ENCODE assay signal across 12 mouse cellular contexts in genomic region chr15:102134709-102135108, GRCm38 (mm10). TPM values are rescaled to one million over a fixed set of nuclear protein-coding genes. Genes with fewer than 3 reads are reported as not detected.
DNase-seq lines count a peak whose midpoint lies in the region; ATAC-seq and TF ChIP-seq lines count a peak whose summit lies in the region.
"Had no signal": no experiment of that assay in that cellular context is flagged by ENCODE, and none has a peak within 500 bp of the region (broad histone marks: within the 10 kb centered on the region; RNA-seq: fewer than 3 reads in every experiment).

No protein-coding gene starts in this region.

- H3K27me3 ChIP-seq in lung, embryonic 14.5 days (ENCODE audit: insufficient read depth, low read length): no peaks in the 10 kb centered on the region
- H3K27me3 ChIP-seq in forebrain, embryonic 14.5 days (replicated peaks; ENCODE audit: control insufficient read depth, insufficient read depth, low read length): no peaks in the 10 kb centered on the region
- H3K27me3 ChIP-seq in limb, embryonic 15.5 days: no peaks in the 10 kb centered on the region
- H3K27me3 ChIP-seq in neural tube, embryonic 15.5 days (replicated peaks): no peaks in the 10 kb centered on the region
- H3K27me3 ChIP-seq: megakaryocyte, embryonic 14.5 days had no signal

- TF ChIP-seq CTCF in lung, embryonic 14.5 days (IDR thresholded peaks at IDR 0.05; ENCODE audit: low read depth): no peak

- no peak for ATAC-seq in lung, embryonic 14.5 days (ENCODE audit: insufficient read depth)
- ATAC-seq in forebrain, embryonic 14.5 days: no peak
- ATAC-seq in limb, embryonic 15.5 days (ENCODE audit: insufficient number of reproducible peaks, low FRiP score, low TSS enrichment, low read depth): no peak
- ATAC-seq in neural tube, embryonic 15.5 days (ENCODE audit: low FRiP score): no peak
- ATAC-seq in cerebellum, adult (ENCODE audit: insufficient number of reproducible peaks, low FRiP score, low TSS enrichment): no peak

- H3K4me3 ChIP-seq in lung, embryonic 14.5 days (ENCODE audit: low read depth, low read length): no peak overlapping the region
- H3K4me3 ChIP-seq in forebrain, embryonic 14.5 days (ENCODE audit: low read depth, low read length): peak overlapping the region; percentile 77; the same call in 1 of the 2 replicates
- 0 out of 2 replicates have a peak overlapping the region, but pooled peaks have one; percentile 85 for H3K4me3 ChIP-seq in limb, embryonic 15.5 days
- H3K4me3 ChIP-seq in neural tube, embryonic 15.5 days (replicated peaks): peak overlapping the region; percentile 92; the same call in 1 of the 2 replicates

- H3K9ac ChIP-seq in lung, embryonic 14.5 days: peak overlapping the region; percentile 72; the same call in 1 of the 2 replicates
- peak overlapping the region; percentile 90; the same call in 1 of the 2 replicates for H3K9ac ChIP-seq in forebrain, embryonic 14.5 days (ENCODE audit: low read length)
- no peak overlapping the region for H3K9ac ChIP-seq in limb, embryonic 15.5 days
- H3K9ac ChIP-seq in neural tube, embryonic 15.5 days (replicated peaks): no peak overlapping the region

- H3K4me1 ChIP-seq in lung, embryonic 14.5 days (ENCODE audit: insufficient read depth): peaks cover 11% of the 10 kb centered on the region; the same call in 1 of the 2 replicates
- H3K4me1 ChIP-seq in forebrain, embryonic 14.5 days (ENCODE audit: control insufficient read depth, insufficient read depth, low read length): peaks cover 13% of the 10 kb centered on the region
- H3K4me1 ChIP-seq in limb, embryonic 15.5 days: peaks cover 14% of the 10 kb centered on the region
- H3K4me1 ChIP-seq in neural tube, embryonic 15.5 days: peaks cover 27% of the 10 kb centered on the region

- no peak overlapping the region for H3K27ac ChIP-seq in lung, embryonic 14.5 days (ENCODE audit: low read depth)
- no peak overlapping the region for H3K27ac ChIP-seq in forebrain, embryonic 14.5 days (ENCODE audit: low read depth, low read length)
- no peak overlapping the region for H3K27ac ChIP-seq in limb, embryonic 15.5 days
- H3K27ac ChIP-seq in neural tube, embryonic 15.5 days (replicated peaks): no peak overlapping the region

- peaks cover 36% of the 10 kb centered on the region for H3K36me3 ChIP-seq in lung, embryonic 14.5 days (ENCODE audit: insufficient read depth)
- peaks cover 37% of the 10 kb centered on the region for H3K36me3 ChIP-seq in forebrain, embryonic 14.5 days (ENCODE audit: control insufficient read depth, insufficient read depth, low read length)
- H3K36me3 ChIP-seq in limb, embryonic 15.5 days: peaks cover 37% of the 10 kb centered on the region
- peaks cover 37% of the 10 kb centered on the region for H3K36me3 ChIP-seq in neural tube, embryonic 15.5 days

- peak overlapping the region; percentile 68 for H3K4me2 ChIP-seq in lung, embryonic 14.5 days
- peak overlapping the region; percentile 77 for H3K4me2 ChIP-seq in forebrain, embryonic 14.5 days (ENCODE audit: low read length)
- no peak overlapping the region for H3K4me2 ChIP-seq in limb, embryonic 15.5 days
- H3K4me2 ChIP-seq in neural tube, embryonic 15.5 days: peak overlapping the region; percentile 65

- WGBS in lung, embryonic 14.5 days: 54% methylated on average over 2 of the region's 2 CpGs
- 94% methylated on average over 2 of the region's 2 CpGs for WGBS in forebrain, embryonic 14.5 days
- WGBS in limb, embryonic 15.5 days: 77% methylated on average over 2 of the region's 2 CpGs
- 86% methylated on average over 2 of the region's 2 CpGs for WGBS in neural tube, embryonic 15.5 days

- H3K9me3 ChIP-seq in lung, embryonic 14.5 days (ENCODE audit: low read depth, low read length): no peaks in the 10 kb centered on the region
- H3K9me3 ChIP-seq in forebrain, embryonic 14.5 days (replicated peaks; ENCODE audit: control insufficient read depth, low read length): no peaks in the 10 kb centered on the region
- no peaks in the 10 kb centered on the region for H3K9me3 ChIP-seq in limb, embryonic 15.5 days
- no peaks in the 10 kb centered on the region for H3K9me3 ChIP-seq in neural tube, embryonic 15.5 days (replicated peaks)
- H3K9me3 ChIP-seq: G1E; megakaryocyte, embryonic 14.5 days had no signal

- DNase-seq in lung, embryonic 14.5 days: no peak
- DNase-seq in lung, postnatal 14 days: no peak
- DNase-seq in forebrain, embryonic 14.5 days (ENCODE audit: low spot score): no peak
- DNase-seq in cerebellum, postnatal 10 days: no peak
- DNase-seq: adrenal gland, adult 8-10 months; cerebellum, postnatal 14 days; right cerebral cortex, adult 18-20 months had no signal

RNA-seq across cellular contexts. Expression of gene Spryd3, which starts 1.3 kb away (rescaled TPM):
- 11.5 and 13.6 TPM in 2 replicates for polyA plus RNA-seq in lung, embryonic 14.5 days (2014; fragmentation: Nextera tagmentation; extraction: Ambion mirVana)
- polyA plus RNA-seq in forebrain, embryonic 14.5 days (2014; fragmentation: Nextera tagmentation; extraction: Ambion mirVana): 20.9 and 28.1 TPM in 2 replicates
- 33.4 and 35.4 TPM in 2 replicates for polyA plus RNA-seq in limb, embryonic 15.5 days (2015; fragmentation: Nextera tagmentation; extraction: Ambion mirVana)
- 83.6 and 96.0 TPM in 2 replicates for polyA plus RNA-seq in neural tube, embryonic 15.5 days (2015; fragmentation: Nextera tagmentation; extraction: Ambion mirVana)

RNA-seq across cellular contexts. Expression of gene Igfbp6, which starts 9.5 kb away (rescaled TPM):
- polyA plus RNA-seq in lung, embryonic 14.5 days (2014; fragmentation: Nextera tagmentation; extraction: Ambion mirVana): 6.8 and 7.2 TPM in 2 replicates
- polyA plus RNA-seq in forebrain, embryonic 14.5 days (2014; fragmentation: Nextera tagmentation; extraction: Ambion mirVana): 1.3 and 1.6 TPM in 2 replicates
- 17.5 and 24.6 TPM in 2 replicates for polyA plus RNA-seq in limb, embryonic 15.5 days (2015; fragmentation: Nextera tagmentation; extraction: Ambion mirVana)
- polyA plus RNA-seq in neural tube, embryonic 15.5 days (2015; fragmentation: Nextera tagmentation; extraction: Ambion mirVana): 3.2 and 3.5 TPM in 2 replicates

RNA-seq across cellular contexts. Expression of gene Soat2, which starts 15.6 kb away (rescaled TPM):
- 0.16 and 0.19 TPM in 2 replicates for polyA plus RNA-seq in lung, embryonic 14.5 days (2014; fragmentation: Nextera tagmentation; extraction: Ambion mirVana)
- not detected in 2 replicates for polyA plus RNA-seq in forebrain, embryonic 14.5 days (2014; fragmentation: Nextera tagmentation; extraction: Ambion mirVana)
- polyA plus RNA-seq in limb, embryonic 15.5 days (2015; fragmentation: Nextera tagmentation; extraction: Ambion mirVana): 0.61 and 0.81 TPM in 2 replicates
- polyA plus RNA-seq in neural tube, embryonic 15.5 days (2015; fragmentation: Nextera tagmentation; extraction: Ambion mirVana): 0.06 and 0.68 TPM in 2 replicates

RNA-seq across cellular contexts. Expression of gene Tns2, which starts 34.5 kb away (rescaled TPM):
- polyA plus RNA-seq in lung, embryonic 14.5 days (2014; fragmentation: Nextera tagmentation; extraction: Ambion mirVana): 48.3 and 56.9 TPM in 2 replicates
- polyA plus RNA-seq in forebrain, embryonic 14.5 days (2014; fragmentation: Nextera tagmentation; extraction: Ambion mirVana): 5.5 and 8.2 TPM in 2 replicates
- 47.5 and 48.6 TPM in 2 replicates for polyA plus RNA-seq in limb, embryonic 15.5 days (2015; fragmentation: Nextera tagmentation; extraction: Ambion mirVana)
- 9.8 and 13.7 TPM in 2 replicates for polyA plus RNA-seq in neural tube, embryonic 15.5 days (2015; fragmentation: Nextera tagmentation; extraction: Ambion mirVana)

Comparison
In these comparisons a context has a peak if more than half of its experiments do, and no peak if none do; other contexts are left out.
1. H3K9ac ChIP-seq: peak in lung, embryonic 14.5 days (single experiment) and forebrain, embryonic 14.5 days (single experiment); none in limb, embryonic 15.5 days (single experiment) and neural tube, embryonic 15.5 days (single experiment).